9 mouse cellular contexts compared by ENCODE assay signal in genomic region chr2:37774571-37774970, GRCm38 (mm10). TPM values are rescaled to one million over a fixed set of nuclear protein-coding genes. Genes with fewer than 3 reads are reported as not detected.
DNase-seq lines count a peak whose midpoint lies in the region; ATAC-seq and TF ChIP-seq lines count a peak whose summit lies in the region.
"Had no signal": no experiment of that assay in that cellular context is flagged by ENCODE, and none has a peak within 500 bp of the region (broad histone marks: within the 10 kb centered on the region; RNA-seq: fewer than 3 reads in every experiment).

No protein-coding gene starts in this region.

- TF ChIP-seq CTCF in testis, adult 2 months (IDR thresholded peaks at IDR 0.05; ENCODE audit: control insufficient read depth, insufficient read depth, insufficient replicate concordance, low read depth, low read length), result peak; percentile 54; the same call in 1 of the 2 replicates

- H3K27ac ChIP-seq in hindbrain, embryonic 14.5 days, result no peak overlapping the region
- H3K27ac ChIP-seq in hindbrain, embryonic 13.5 days, result no peak overlapping the region
- H3K27ac ChIP-seq in testis, adult 2 months (ENCODE audit: control insufficient read depth, insufficient read depth, low read depth, low read length), result no peak overlapping the region
- no peak overlapping the region for H3K27ac ChIP-seq in embryonic facial prominence, embryonic 10.5 days (replicated peaks)

- no peaks in the 10 kb centered on the region for H3K27me3 ChIP-seq in hindbrain, embryonic 14.5 days (ENCODE audit: control insufficient read depth, insufficient read depth, low read length)
- H3K27me3 ChIP-seq in hindbrain, embryonic 13.5 days, result peaks cover 15% of the 10 kb centered on the region
- no peaks in the 10 kb centered on the region for H3K27me3 ChIP-seq in testis, adult 2 months (ENCODE audit: control insufficient read depth, insufficient read depth, low read length)
- H3K27me3 ChIP-seq in embryonic facial prominence, embryonic 10.5 days (replicated peaks; ENCODE audit: low read depth, poor library complexity, severe bottlenecking), result peaks cover 46% of the 10 kb centered on the region

- H3K4me2 ChIP-seq in hindbrain, embryonic 14.5 days (replicated peaks), result no peak overlapping the region
- H3K4me2 ChIP-seq in hindbrain, embryonic 13.5 days, result no peak overlapping the region

- DNase-seq in hindbrain, embryonic 14.5 days (ENCODE audit: low spot score), result peak; percentile 63
- DNase-seq in testis, postnatal 14 days (ENCODE audit: low spot score), result no peak
- peak; percentile 81 for DNase-seq in embryonic facial prominence, embryonic 10.5 days (ENCODE audit: low spot score)
- DNase-seq in mesoderm, embryonic 11.5 days (ENCODE audit: low read depth, low spot score), result peak; percentile 82
- no peak for DNase-seq in urinary bladder, postnatal 25 days (ENCODE audit: low spot score)
- no peak for DNase-seq in left cerebral cortex, postnatal 36 days (ENCODE audit: low spot score in 2 of 2)

- H3K4me3 ChIP-seq in hindbrain, embryonic 14.5 days (replicated peaks; ENCODE audit: low read length), result no peak overlapping the region
- no peak overlapping the region for H3K4me3 ChIP-seq in hindbrain, embryonic 13.5 days
- H3K4me3 ChIP-seq in testis, adult 2 months (ENCODE audit: control insufficient read depth, low read depth, low read length), result no peak overlapping the region
- no peak overlapping the region for H3K4me3 ChIP-seq in embryonic facial prominence, embryonic 10.5 days
- H3K4me3 ChIP-seq: myocyte had no signal

- H3K9me3 ChIP-seq in hindbrain, embryonic 14.5 days (ENCODE audit: control insufficient read depth, low read length), result no peaks in the 10 kb centered on the region
- H3K9me3 ChIP-seq in hindbrain, embryonic 13.5 days, result no peaks in the 10 kb centered on the region
- no peaks in the 10 kb centered on the region for H3K9me3 ChIP-seq in embryonic facial prominence, embryonic 10.5 days

- 9% methylated on average over 5 of the region's 5 CpGs for WGBS in hindbrain, embryonic 14.5 days
- WGBS in hindbrain, embryonic 13.5 days, result 5% methylated on average over 5 of the region's 5 CpGs
- 8% methylated on average over 5 of the region's 5 CpGs for WGBS in embryonic facial prominence, embryonic 10.5 days

- no peaks in the 10 kb centered on the region for H3K36me3 ChIP-seq in hindbrain, embryonic 14.5 days (replicated peaks; ENCODE audit: control insufficient read depth, insufficient read depth)
- H3K36me3 ChIP-seq in hindbrain, embryonic 13.5 days, result no peaks in the 10 kb centered on the region
- no peaks in the 10 kb centered on the region for H3K36me3 ChIP-seq in testis, adult 2 months (ENCODE audit: control insufficient read depth, insufficient read depth, low read length)
- no peaks in the 10 kb centered on the region for H3K36me3 ChIP-seq in embryonic facial prominence, embryonic 10.5 days (replicated peaks)

- H3K4me1 ChIP-seq in hindbrain, embryonic 14.5 days (replicated peaks; ENCODE audit: control insufficient read depth, insufficient read depth, low read length), result peaks cover 20% of the 10 kb centered on the region
- H3K4me1 ChIP-seq in hindbrain, embryonic 13.5 days (replicated peaks), result peaks cover 55% of the 10 kb centered on the region
- H3K4me1 ChIP-seq in testis, adult 2 months (ENCODE audit: control insufficient read depth, insufficient read depth, low read length), result peaks cover 15% of the 10 kb centered on the region
- peaks cover 58% of the 10 kb centered on the region for H3K4me1 ChIP-seq in embryonic facial prominence, embryonic 10.5 days

- intact Hi-C loops in left cerebral cortex, postnatal 36 days (cut with DNase I), result loop anchor here (5.0 kb wide), 2 partner anchors 202 to 257 kb away; partner anchors contain the start of gene Gpr21

- TF ChIP-seq POLR2A in testis, adult 2 months (IDR thresholded peaks at IDR 0.05; ENCODE audit: control insufficient read depth, low read depth, low read length), result no peak

- no peak for ATAC-seq in hindbrain, embryonic 14.5 days (ENCODE audit: low FRiP score)
- no peak for ATAC-seq in hindbrain, embryonic 13.5 days (ENCODE audit: low FRiP score)

- H3K9ac ChIP-seq in hindbrain, embryonic 14.5 days, result no peak overlapping the region
- no peak overlapping the region for H3K9ac ChIP-seq in hindbrain, embryonic 13.5 days

RNA-seq across cellular contexts. Expression of gene Crb2, which starts 1.5 kb away (rescaled TPM):
- polyA plus RNA-seq in hindbrain, embryonic 14.5 days (2014; fragmentation: Nextera tagmentation; extraction: Ambion mirVana), result 4.5 and 6.3 TPM in 2 replicates
- 6.8 and 7.5 TPM in 2 replicates for polyA plus RNA-seq in hindbrain, embryonic 13.5 days (2015; fragmentation: Nextera tagmentation; extraction: Ambion mirVana)
- 0.28 and 0.30 TPM in 2 replicates for polyA plus RNA-seq in testis, adult 2 months (2012; rRNA removed)
- 7.3 and 11.9 TPM in 2 replicates for polyA plus RNA-seq in embryonic facial prominence, embryonic 10.5 days (2016; fragmentation: Nextera tagmentation; extraction: Ambion mirVana)
- total RNA-seq in left cerebral cortex, postnatal 36 days (2021), result 1 to 10 TPM; 3.4 to 3.5 TPM
- polyA plus RNA-seq: myocyte had no signal

Comparison
In these comparisons a context has a peak if more than half of its experiments do, and no peak if none do; other contexts are left out.
1. DNase-seq: peak in hindbrain, embryonic 14.5 days (single experiment), embryonic facial prominence, embryonic 10.5 days (single experiment) and mesoderm, embryonic 11.5 days (single experiment); none in testis, postnatal 14 days (single experiment), urinary bladder, postnatal 25 days (single experiment) and left cerebral cortex, postnatal 36 days (0 of 2).